Comparison of ENCODE assay signal across 30 mouse cellular contexts in the genomic region with DNA sequence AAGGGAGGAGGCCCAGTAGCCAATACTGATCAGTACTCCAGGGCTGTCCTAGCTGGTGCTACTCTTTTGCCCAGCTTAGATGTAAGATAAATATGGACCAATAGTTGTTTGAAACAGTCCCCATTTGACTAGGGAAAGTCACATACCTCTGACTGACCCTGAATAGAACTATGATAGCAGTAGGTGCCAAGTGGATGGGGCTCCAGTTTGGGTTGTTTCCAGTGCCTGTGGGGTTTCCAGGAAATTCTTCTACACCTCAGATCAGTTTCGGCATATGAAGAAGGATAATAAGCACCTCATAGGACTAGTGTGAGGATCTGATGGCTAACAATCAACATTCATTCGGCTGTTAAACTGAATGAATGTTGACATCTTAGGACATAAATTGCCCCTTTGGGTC. TPM values are rescaled to one million over a fixed set of nuclear protein-coding genes. Genes with fewer than 3 reads are reported as not detected.
"Had no signal": no experiment of that assay in that cellular context is flagged by ENCODE, and none has a peak within 500 bp of the region (broad histone marks: within the 10 kb centered on the region; RNA-seq: fewer than 3 reads in every experiment).

No protein-coding gene starts in this region.

- H3K27ac ChIP-seq: limb, embryonic 10.5 days; limb, embryonic 12.5 days; limb, embryonic 13.5 days; limb, embryonic 15.5 days; liver, embryonic 12.5 days; liver, embryonic 13.5 days; liver, embryonic 14.5 days; liver, embryonic 15.5 days; lung, embryonic 15.5 days; macrophage; midbrain, embryonic 10.5 days; midbrain, embryonic 12.5 days; midbrain, embryonic 13.5 days; midbrain, embryonic 15.5 days; neural tube, embryonic 12.5 days had no signal

- H3K27me3 ChIP-seq: limb, embryonic 12.5 days; limb, embryonic 13.5 days; limb, embryonic 15.5 days; liver, embryonic 12.5 days; liver, embryonic 13.5 days; liver, embryonic 15.5 days; lung, embryonic 15.5 days; midbrain, embryonic 12.5 days; midbrain, embryonic 13.5 days; midbrain, embryonic 15.5 days; neural tube, embryonic 12.5 days had no signal

- ATAC-seq: liver, embryonic 12.5 days; liver, postnatal 0 days; lung, postnatal 0 days; midbrain, embryonic 13.5 days; midbrain, embryonic 15.5 days; midbrain, embryonic 16.5 days had no signal

- DNase-seq: left cerebral cortex, postnatal 4 days; liver; liver, embryonic 13.5 days; liver, postnatal 0 days; lung, adult 18-20 months; lung, adult 2 months; lung, embryonic 14.5 days; lung, postnatal 10 days; lung, postnatal 14 days; lung, postnatal 36 days; lung, postnatal 4 days; midbrain, embryonic 14.5 days had no signal

- H3K4me3 ChIP-seq: limb, embryonic 10.5 days; limb, embryonic 12.5 days; limb, embryonic 13.5 days; limb, embryonic 15.5 days; liver, embryonic 12.5 days; liver, embryonic 13.5 days; liver, embryonic 15.5 days; lung, embryonic 15.5 days; megakaryocyte, embryonic 14.5 days; midbrain, embryonic 10.5 days; midbrain, embryonic 12.5 days; midbrain, embryonic 13.5 days; midbrain, embryonic 15.5 days; myocyte; neural tube, embryonic 12.5 days had no signal

- H3K4me1 ChIP-seq: limb, embryonic 10.5 days; limb, embryonic 12.5 days; limb, embryonic 13.5 days; limb, embryonic 15.5 days; liver, embryonic 12.5 days; liver, embryonic 13.5 days; liver, embryonic 15.5 days; megakaryocyte, embryonic 14.5 days; midbrain, embryonic 10.5 days; midbrain, embryonic 13.5 days; midbrain, embryonic 15.5 days; neural tube, embryonic 12.5 days had no signal

RNA-seq across cellular contexts. Expression of gene Rapgef4, which starts 36.1 kb away (rescaled TPM):
- polyA plus RNA-seq: macrophage had no signal
